Mouse (Mus musculus) ES-Bruce4 (cell line): ENCODE measurements around the gene Ect2l.

Experiments
- CTCF ChIP-seq: IDR thresholded peaks from one replicate; pipeline ENCODE4 v1.8.1; 2011; ENCODE audit warnings: low read depth, low read length
- EP300 ChIP-seq: IDR thresholded peaks from 2 replicates; pipeline ENCODE4 v1.6.1; 2011; ENCODE audit warnings: low read depth, low read length; ENCODE audit not compliant: insufficient read depth
- POLR2A ChIP-seq: IDR thresholded peaks from one replicate; pipeline ENCODE4 v1.8.1; 2011; ENCODE audit warnings: low read length; ENCODE audit not compliant: insufficient read depth

DNA sequence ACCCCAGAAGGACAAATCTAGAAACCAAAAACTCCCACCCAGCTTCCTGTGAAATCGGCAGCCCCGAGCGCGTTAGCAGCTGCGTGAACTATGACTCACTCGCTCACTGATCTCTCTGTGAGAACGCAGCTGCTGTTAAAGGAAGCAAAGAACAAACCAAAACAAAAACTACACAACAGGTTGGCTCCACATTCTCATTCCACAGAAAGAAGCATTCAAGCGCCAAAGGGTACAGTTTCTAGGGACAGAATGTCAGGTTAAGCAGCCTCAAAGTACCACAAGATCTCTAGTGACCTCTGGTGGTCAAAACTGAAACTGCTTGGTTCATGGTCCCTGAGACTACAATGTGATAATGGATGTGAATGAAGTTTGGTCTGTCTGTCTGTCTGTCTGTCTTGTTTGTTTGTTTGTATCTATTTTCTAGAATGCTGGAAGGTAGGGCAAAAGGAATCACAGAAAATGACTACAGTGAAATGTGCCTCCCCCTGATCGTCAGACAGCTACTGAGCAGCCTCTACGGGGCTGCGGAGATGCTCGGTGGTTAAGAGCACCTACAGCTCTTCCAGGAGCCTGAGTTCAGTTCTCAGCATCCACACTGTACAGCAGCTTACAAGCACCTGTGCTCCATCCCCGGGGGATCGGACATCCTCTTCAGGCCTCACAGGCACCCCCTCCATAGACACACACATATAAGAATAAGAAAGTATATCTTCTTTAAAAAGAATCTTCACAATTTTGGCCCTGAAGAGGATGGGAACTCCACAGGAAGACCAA lies 13.3 kb downstream of the Ect2l start:
- TF ChIP-seq CTCF (peak; percentile 36), POLR2A (no peak), EP300 (no peak)
